Mouse (Mus musculus) ES-E14 (cell line): ENCODE data around the gene Ylpm1.
A peak's percentile ranks its signal among the peaks of the same experiment; 100 is the strongest.

Source experiments
- CHD2 ChIP-seq: IDR thresholded peaks from 2 replicates; pipeline ENCODE4 v1.6.1; 2014; ENCODE audit warnings: mild to moderate bottlenecking, low read depth, low read length, inconsistent platforms
- HCFC1 ChIP-seq: IDR thresholded peaks from 2 replicates; pipeline ENCODE4 v1.6.1; 2012; ENCODE audit warnings: low read length, inconsistent platforms, borderline replicate concordance; ENCODE audit not compliant: insufficient read depth
- MAFK ChIP-seq: IDR thresholded peaks from 2 replicates; pipeline ENCODE4 v1.6.1; 2014; ENCODE audit warnings: mild to moderate bottlenecking, low read depth, low read length, inconsistent platforms; ENCODE audit not compliant: insufficient read depth
- ZC3H11A ChIP-seq: IDR thresholded peaks from 2 replicates; pipeline ENCODE4 v1.6.1; 2012; ENCODE audit warnings: low read depth, mild to moderate bottlenecking, inconsistent platforms, low read length, borderline replicate concordance
- ZNF384 ChIP-seq: IDR thresholded peaks from 2 replicates; pipeline ENCODE4 v1.6.1; 2012; ENCODE audit warnings: low read depth, low read length, inconsistent platforms

DNA sequence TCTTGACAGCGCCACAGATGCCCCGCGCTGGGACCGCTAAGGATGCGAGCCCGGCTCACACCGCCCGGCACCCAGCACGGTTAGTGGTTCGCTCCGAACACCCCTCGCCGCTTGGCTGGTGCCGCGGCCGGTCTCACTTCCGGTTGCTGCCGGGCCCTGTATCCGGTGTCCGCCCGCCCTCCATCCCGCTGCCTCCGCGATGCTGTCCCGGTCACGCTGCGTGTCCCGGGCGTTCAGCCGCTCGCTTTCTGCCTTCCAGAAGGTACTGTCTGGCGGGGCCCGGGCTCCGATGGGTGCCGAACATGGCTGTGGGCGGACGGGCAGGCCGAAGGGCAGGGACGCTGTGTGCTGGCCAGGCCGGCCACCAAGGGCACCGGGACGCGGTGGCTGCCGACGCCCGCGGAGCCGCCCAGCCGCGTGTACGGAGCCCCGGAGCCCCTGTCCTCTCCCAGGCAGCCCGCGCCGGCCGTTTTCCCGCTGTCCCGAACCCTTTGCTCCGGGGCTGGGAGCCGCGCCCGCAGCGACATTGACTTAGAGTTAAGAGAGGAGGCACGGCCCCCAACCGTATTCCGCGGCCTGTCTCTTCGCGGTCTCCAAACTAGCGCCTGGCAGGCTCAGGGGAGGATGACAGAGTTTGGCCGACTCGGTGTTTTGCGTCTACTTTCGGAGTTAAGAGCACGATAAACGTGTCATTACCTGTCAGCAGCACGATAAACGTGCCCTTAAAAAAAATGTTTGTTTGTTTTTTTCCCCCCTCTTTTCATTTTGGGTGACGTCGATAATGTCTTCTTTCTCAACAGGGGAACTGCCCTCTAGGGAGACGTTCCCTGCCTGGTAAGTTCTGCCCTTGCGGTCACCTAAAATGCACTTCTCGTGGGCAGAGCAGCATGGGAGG is 114.8 kb downstream of the Ylpm1 start, which contains the start of the genes Prox2 and Dlst:
- TF ChIP-seq MAFK, result no peak
- no peak for TF ChIP-seq ZC3H11A
- TF ChIP-seq ZNF384, result no peak
- peak; percentile 69; the same call in 1 of the 2 replicates for TF ChIP-seq HCFC1
- no peak for TF ChIP-seq CHD2
